Mouse (Mus musculus): ENCODE measurements around the gene Adrb1. TPM values are rescaled to one million over a fixed set of nuclear protein-coding genes. Genes with fewer than 3 reads are reported as not detected.

Adrb1 gene
- polyA plus RNA-seq, 1 experiment, result not detected

- no peak for TF ChIP-seq GATA1 (IDR thresholded peaks at IDR 0.05; ENCODE audit: low read length)
Observed at GRCm38 (mm10) chr19:56760306-56760940, 38.4 kb downstream of the Adrb1 start.

GRCm38 (mm10) chr19:56761096-56761495, 39.1 kb downstream of the Adrb1 start:
- no peak for TF ChIP-seq GATA1 (IDR thresholded peaks at IDR 0.05; ENCODE audit: low read length)

GRCm38 (mm10) chr19:56761727-56762126, 39.7 kb downstream of the Adrb1 start:
- no peak for TF ChIP-seq GATA1 (IDR thresholded peaks at IDR 0.05; ENCODE audit: low read length)

- TF ChIP-seq GATA1 (IDR thresholded peaks at IDR 0.05; ENCODE audit: low read length), result no peak
Observed at GRCm38 (mm10) chr19:56762686-56763085, 40.7 kb downstream of the Adrb1 start.

GRCm38 (mm10) chr19:56769024-56769423, 47.0 kb downstream of the Adrb1 start:
- TF ChIP-seq GATA1 (IDR thresholded peaks at IDR 0.05; ENCODE audit: low read length), result no peak

- no peak for TF ChIP-seq GATA1 (IDR thresholded peaks at IDR 0.05; ENCODE audit: low read length)
Observed at GRCm38 (mm10) chr19:56772158-56772557, 50.2 kb downstream of the Adrb1 start.

- TF ChIP-seq GATA1 (IDR thresholded peaks at IDR 0.05; ENCODE audit: low read length), result no peak
Observed at GRCm38 (mm10) chr19:56773393-56773971, 51.5 kb downstream of the Adrb1 start.

GRCm38 (mm10) chr19:56774408-56774962, 52.5 kb downstream of the Adrb1 start:
- TF ChIP-seq GATA1 (IDR thresholded peaks at IDR 0.05; ENCODE audit: low read length), result no peak

- TF ChIP-seq GATA1 (IDR thresholded peaks at IDR 0.05; ENCODE audit: low read length), result no peak
Observed at GRCm38 (mm10) chr19:56774971-56775892, 53.2 kb downstream of the Adrb1 start.

GRCm38 (mm10) chr19:56775893-56776718, 54.1 kb downstream of the Adrb1 start:
- TF ChIP-seq GATA1 (IDR thresholded peaks at IDR 0.05; ENCODE audit: low read length), result no peak

- no peak for TF ChIP-seq GATA1 (IDR thresholded peaks at IDR 0.05; ENCODE audit: low read length)
Observed at GRCm38 (mm10) chr19:56776719-56777382, 54.9 kb downstream of the Adrb1 start.

Other genes with a start within 250 kb of the Adrb1 start
- gene Dclre1a, start 174.0 kb upstream of the Adrb1 start, polyA plus RNA-seq (2012), result 2.3 and 5.0 TPM in 2 replicates
- 9.9 and 10.1 TPM in 2 replicates for gene Nhlrc2, start 173.9 kb upstream of the Adrb1 start, polyA plus RNA-seq (2012)
- 1.4 and 2.1 TPM in 2 replicates for gene Ccdc186, start 100.0 kb downstream of the Adrb1 start, polyA plus RNA-seq (2012)
- not detected in 2 replicates for gene Tdrd1, start 104.0 kb downstream of the Adrb1 start, polyA plus RNA-seq (2012)
- not detected in 2 replicates for gene Vwa2, start 152.1 kb downstream of the Adrb1 start, polyA plus RNA-seq (2012)